Mouse (Mus musculus): ENCODE results near the gene A130010J15Rik. TPM values are rescaled to one million over a fixed set of nuclear protein-coding genes. Genes with fewer than 3 reads are reported as not detected.

The A130010J15Rik gene
- total and polyA plus RNA-seq, 3 experiments: 9.1 to 22.4 (median 18.6) TPM

DNA sequence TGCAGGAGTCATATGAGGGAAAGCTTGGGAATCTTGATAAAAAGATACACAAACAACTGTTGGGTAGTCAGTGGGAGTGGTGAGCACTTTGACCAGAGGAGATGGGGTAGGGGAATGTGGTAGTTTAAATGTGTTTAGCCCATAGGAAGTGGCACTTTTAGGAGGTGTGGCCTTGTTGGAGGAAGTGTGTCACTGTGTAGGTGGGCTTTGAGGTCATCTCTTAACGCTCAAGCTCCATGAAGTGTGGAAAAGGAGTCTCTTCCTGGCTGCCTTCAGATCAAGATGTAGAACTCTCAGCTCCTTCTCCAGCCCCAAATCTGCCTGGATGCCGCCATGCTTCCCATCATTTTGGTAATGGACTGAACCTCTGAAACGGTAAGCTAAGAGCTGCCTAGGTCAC lies 39.7 kb downstream of the A130010J15Rik start, which contains the start of gene Lamb3:
Gene Lamb3, plus strand, starts transcription at position 197 of the 400 bp plus-strand sequence.
- H3K36me3 ChIP-seq (replicated peaks in 1 of 2; ENCODE audit: control insufficient read depth in 1 of 2, insufficient read depth in 1 of 2, low read length in 1 of 2): peaks cover 10 to 25% of the 10 kb centered on the region in 2 experiments
- H3K27ac ChIP-seq (ENCODE audit: insufficient read depth, low read depth): peak within 1 kb of the TSS; percentile 54
- peak within 1 kb of the TSS; percentile 63 for H3K9ac ChIP-seq (ENCODE audit: insufficient read depth, low read depth)
- dilution Hi-C loops (cut with MboI; ENCODE audit: extremely low pct_ligation_motif_present, extremely low pct_unique_long_range_greater_than_20kb, low sequenced_read_pairs): no loop called here
- peak within 1 kb of the TSS; percentile 44 to 76 (median 70) for H3K4me3 ChIP-seq (replicated peaks in 1 of 3; ENCODE audit: low read depth in 2 of 3, low read length in 2 of 3, poor library complexity in 1 of 3)
- H3K9me3 ChIP-seq (replicated peaks; ENCODE audit: low read length): peaks cover 5% of the 10 kb centered on the region
- peaks cover 7% of the 10 kb centered on the region for H3K79me2 ChIP-seq (replicated peaks; ENCODE audit: control insufficient read depth, extremely low read depth, insufficient read depth, poor library complexity, severe bottlenecking)
- H3K4me1 ChIP-seq (ENCODE audit: control insufficient read depth in 1 of 2, insufficient read depth in 2 of 2): peaks cover 7 to 25% of the 10 kb centered on the region in 2 experiments
- peak; percentile 50 for DNase-seq (ENCODE audit: extremely low read depth)
- no peaks in the 10 kb centered on the region for H3K27me3 ChIP-seq (replicated peaks)
- H3K4me2 ChIP-seq (ENCODE audit: insufficient read depth, low read depth, poor library complexity, severe bottlenecking): peak within 1 kb of the TSS; percentile 78
- TF ChIP-seq POLR2AphosphoS2 (IDR thresholded peaks at IDR 0.05; ENCODE audit: low read depth, low read length) (no peak; the same call in 1 of the 2 replicates), MYC (IDR thresholded peaks at IDR 0.05; ENCODE audit: low read depth, low read length) (no peak), MXI1 (IDR thresholded peaks at IDR 0.05; ENCODE audit: low read depth, low read length) (0 out of 2 replicates have a peak, but pooled peaks have one; percentile 13), TBP (conservative IDR thresholded peaks at IDR 0.05; ENCODE audit: low read depth, low read length) (0 out of 2 replicates have a peak, but pooled peaks have one; percentile 77), TCF12 (IDR thresholded peaks at IDR 0.05; ENCODE audit: low read depth, low read length) (0 out of 2 replicates have a peak, but pooled peaks have one; percentile 25), POLR2A (IDR thresholded peaks at IDR 0.05; ENCODE audit: low read depth, low read length) (peak; percentile 75), HCFC1 (IDR thresholded peaks at IDR 0.05; ENCODE audit: low read depth, low read length) (peak; percentile 43)
- in situ Hi-C loops (cut with MboI; ENCODE audit: low pct_ligation_motif_present, low pct_unique_long_range_greater_than_20kb, low sequenced_read_pairs): loop anchor here (5.0 to 10.0 kb wide), 3 partner anchors 45 to 203 kb away; no protein-coding TSS in a partner anchor

GRCm38 (mm10) chr1:193208178-193208577 lies 40.3 kb downstream of the A130010J15Rik start:
- peaks cover 7 to 25% of the 10 kb centered on the region in 2 experiments for H3K4me1 ChIP-seq (ENCODE audit: control insufficient read depth in 1 of 2, insufficient read depth in 2 of 2)
- H3K27me3 ChIP-seq (replicated peaks): no peaks in the 10 kb centered on the region
- peak; percentile 80 for DNase-seq (ENCODE audit: extremely low read depth)
- peaks cover 10 to 29% of the 10 kb centered on the region in 2 experiments for H3K36me3 ChIP-seq (replicated peaks in 1 of 2; ENCODE audit: control insufficient read depth in 1 of 2, insufficient read depth in 1 of 2, low read length in 1 of 2)
- in situ Hi-C loops (cut with MboI; ENCODE audit: low pct_ligation_motif_present, low pct_unique_long_range_greater_than_20kb, low sequenced_read_pairs): loop anchor here (5.0 to 10.0 kb wide), 3 partner anchors 44 to 203 kb away; no protein-coding TSS in a partner anchor
- dilution Hi-C loops (cut with MboI; ENCODE audit: extremely low pct_ligation_motif_present, extremely low pct_unique_long_range_greater_than_20kb, low sequenced_read_pairs): no loop called here
- H3K79me2 ChIP-seq (replicated peaks; ENCODE audit: control insufficient read depth, extremely low read depth, insufficient read depth, poor library complexity, severe bottlenecking): peaks cover 7% of the 10 kb centered on the region
- peak overlapping the region; percentile 44 to 76 (median 70) for H3K4me3 ChIP-seq (replicated peaks in 1 of 3; ENCODE audit: low read depth in 2 of 3, low read length in 2 of 3, poor library complexity in 1 of 3)
- peak; percentile 27; the same call in 1 of the 2 replicates for TF ChIP-seq NELFE (IDR thresholded peaks at IDR 0.05; ENCODE audit: low read depth, low read length)
- TF ChIP-seq USF1 (IDR thresholded peaks at IDR 0.05; ENCODE audit: low read depth, low read length): no peak
- peak; percentile 54; the same call in 1 of the 2 replicates for TF ChIP-seq TCF12 (IDR thresholded peaks at IDR 0.05; ENCODE audit: low read depth, low read length)
- peak; percentile 61; the same call in 1 of the 2 replicates for TF ChIP-seq SIN3A (IDR thresholded peaks at IDR 0.05; ENCODE audit: low read length)
- TF ChIP-seq E2F4 (IDR thresholded peaks at IDR 0.05; ENCODE audit: insufficient replicate concordance, low read depth, low read length): no peak
- TF ChIP-seq CHD2 (IDR thresholded peaks at IDR 0.05; ENCODE audit: low read length): no peak
- TF ChIP-seq RAD21 (IDR thresholded peaks at IDR 0.05; ENCODE audit: low read depth, low read length): peak; percentile 96
- TF ChIP-seq ZC3H11A (IDR thresholded peaks at IDR 0.05; ENCODE audit: low read depth, low read length): peak; percentile 59; the same call in 1 of the 2 replicates
- TF ChIP-seq HCFC1 (IDR thresholded peaks at IDR 0.05; ENCODE audit: low read depth, low read length): 0 out of 2 replicates have a peak, but pooled peaks have one; percentile 10
- TF ChIP-seq MEF2A (IDR thresholded peaks at IDR 0.05; ENCODE audit: borderline replicate concordance, low read depth, low read length): peak; percentile 22; the same call in 1 of the 2 replicates
- no peak for TF ChIP-seq MXI1 (IDR thresholded peaks at IDR 0.05; ENCODE audit: low read depth, low read length)
- TF ChIP-seq CTCF (conservative IDR thresholded peaks at IDR 0.05 in 1 of 2, IDR thresholded peaks at IDR 0.05 in 1 of 2; ENCODE audit: low read depth in 2 of 2, low read length in 2 of 2): peak; percentile 61 to 96
- peak; percentile 88 for TF ChIP-seq SMC3 (IDR thresholded peaks at IDR 0.05; ENCODE audit: low read depth, low read length)
- peaks cover 5% of the 10 kb centered on the region for H3K9me3 ChIP-seq (replicated peaks; ENCODE audit: low read length)
- peak overlapping the region; percentile 78 for H3K4me2 ChIP-seq (ENCODE audit: insufficient read depth, low read depth, poor library complexity, severe bottlenecking)
- H3K9ac ChIP-seq (ENCODE audit: insufficient read depth, low read depth): peak overlapping the region; percentile 63
- H3K27ac ChIP-seq (ENCODE audit: insufficient read depth, low read depth): peak overlapping the region; percentile 54; the same call in 1 of the 2 replicates

Data from CH12.LX (cell line).